Mouse (Mus musculus) myocyte (in vitro differentiated cells): ENCODE measurements at regions not wholly inside any gene's neighbourhood (a gene's known extent, or its start where the extent isn't known, plus 50 kb on each side); places are given as distances from the start of the nearest gene placed in this dataset.
"Not testable (repeated sequence)": the region's sequence is repeated elsewhere in the genome, so short reads cannot be mapped to it uniquely, and the experiment has no call there.

Experiments used
- H3K27me3 ChIP-seq: one replicate; pipeline ENCODE4 v1.6.1; 2011; ENCODE audit not compliant: control insufficient read depth, insufficient read depth, insufficient read length
- H3K36me3 ChIP-seq: one replicate; pipeline ENCODE4 v1.6.1; 2011; ENCODE audit not compliant: control insufficient read depth, insufficient read depth
- H3K4me2 ChIP-seq: one replicate; pipeline ENCODE4 v1.6.1; 2011; ENCODE audit warnings: low read depth, control low read depth
- H3K4me3 ChIP-seq: one replicate; pipeline ENCODE4 v1.5.1; 2011; ENCODE audit warnings: mild to moderate bottlenecking, control low read depth, moderate library complexity
- H3K79me2 ChIP-seq: one replicate; pipeline ENCODE4 v1.6.1; 2011; ENCODE audit not compliant: control insufficient read depth, insufficient read depth
- H3ac ChIP-seq: one replicate; pipeline ENCODE4 v1.6.1; 2011; ENCODE audit not compliant: control insufficient read depth, insufficient read length
- CEBPB ChIP-seq: IDR thresholded peaks from 2 replicates; pipeline ENCODE4 v1.6.1; 2011; ENCODE audit warnings: mild to moderate bottlenecking, moderate library complexity; ENCODE audit not compliant: poor library complexity, insufficient read depth, severe bottlenecking
- E2F4 ChIP-seq: IDR thresholded peaks from one replicate; pipeline ENCODE4 v1.6.1; 2011; ENCODE audit warnings: mild to moderate bottlenecking, control low read depth, moderate library complexity; ENCODE audit not compliant: insufficient read depth
- MAX ChIP-seq: IDR thresholded peaks from one replicate; pipeline ENCODE4 v1.6.1; 2011; ENCODE audit warnings: low read depth, mild to moderate bottlenecking, control low read depth
- MYOD1 ChIP-seq, 3 experiments: IDR thresholded peaks; one replicate each; pipeline ENCODE4 v1.6.1; 2011; ENCODE audit warnings: control low read depth in 2 of 3, low read depth in 2 of 3, mild to moderate bottlenecking in 2 of 3, moderate library complexity in 1 of 3; ENCODE audit not compliant: insufficient read length in 2 of 3, control insufficient read depth in 1 of 3
- MYOG ChIP-seq, 3 experiments: IDR thresholded peaks; one replicate each; pipeline ENCODE4 v1.6.1; 2011; ENCODE audit warnings: control low read depth in 2 of 3, low read depth in 2 of 3, mild to moderate bottlenecking in 2 of 3; ENCODE audit not compliant: insufficient read length in 2 of 3, control insufficient read depth in 1 of 3, insufficient read depth in 1 of 3
- POLR2A ChIP-seq: IDR thresholded peaks from one replicate; pipeline ENCODE4 v1.6.1; 2011; ENCODE audit warnings: low read depth, mild to moderate bottlenecking, control low read depth, moderate library complexity; ENCODE audit not compliant: insufficient read length
- POLR2AphosphoS2 ChIP-seq: IDR thresholded peaks from one replicate; pipeline ENCODE4 v1.6.1; 2011; ENCODE audit warnings: low read depth, control low read depth; ENCODE audit not compliant: insufficient read length
- REST ChIP-seq: IDR thresholded peaks from one replicate; pipeline ENCODE4 v1.6.1; 2011; ENCODE audit warnings: mild to moderate bottlenecking, control low read depth, moderate library complexity; ENCODE audit not compliant: insufficient read depth, insufficient read length
- TCF12 ChIP-seq: IDR thresholded peaks from one replicate; pipeline ENCODE4 v1.6.1; 2011; ENCODE audit warnings: mild to moderate bottlenecking, control low read depth; ENCODE audit not compliant: poor library complexity, insufficient read depth, severe bottlenecking
- TCF3 ChIP-seq: IDR thresholded peaks from one replicate; pipeline ENCODE4 v1.6.1; 2011; ENCODE audit warnings: low read depth, control low read depth; ENCODE audit not compliant: insufficient read length
- USF1 ChIP-seq: IDR thresholded peaks from one replicate; pipeline ENCODE4 v1.6.1; 2011; ENCODE audit warnings: low read depth, mild to moderate bottlenecking, control low read depth, moderate library complexity

DNA sequence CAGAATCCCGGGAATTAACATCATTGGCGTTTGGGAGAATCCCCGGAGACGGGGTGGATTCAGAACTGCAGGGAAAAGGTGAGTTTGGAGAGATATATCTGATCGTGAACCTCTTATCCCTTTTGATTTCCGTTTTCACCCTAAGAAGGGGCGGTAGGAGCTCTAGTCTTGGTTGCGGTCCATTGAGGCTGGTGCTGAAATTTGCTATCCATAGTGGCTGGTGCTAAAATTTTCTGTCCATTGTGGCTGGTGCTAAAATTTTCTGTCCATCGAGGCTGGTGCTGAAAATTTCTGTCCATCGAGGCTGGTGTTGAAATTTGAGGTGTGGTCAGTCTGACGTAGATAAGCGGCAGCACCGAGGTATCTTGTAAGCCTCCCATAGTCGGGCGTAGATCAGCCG lies 834.1 kb upstream of the Snrpn start:
- not testable (repeated sequence) for H3K4me3 ChIP-seq, H3K27me3 ChIP-seq, H3K36me3 ChIP-seq, H3K4me2 ChIP-seq, H3ac ChIP-seq, H3K79me2 ChIP-seq
- peak; percentile 69 for TF ChIP-seq REST

DNA sequence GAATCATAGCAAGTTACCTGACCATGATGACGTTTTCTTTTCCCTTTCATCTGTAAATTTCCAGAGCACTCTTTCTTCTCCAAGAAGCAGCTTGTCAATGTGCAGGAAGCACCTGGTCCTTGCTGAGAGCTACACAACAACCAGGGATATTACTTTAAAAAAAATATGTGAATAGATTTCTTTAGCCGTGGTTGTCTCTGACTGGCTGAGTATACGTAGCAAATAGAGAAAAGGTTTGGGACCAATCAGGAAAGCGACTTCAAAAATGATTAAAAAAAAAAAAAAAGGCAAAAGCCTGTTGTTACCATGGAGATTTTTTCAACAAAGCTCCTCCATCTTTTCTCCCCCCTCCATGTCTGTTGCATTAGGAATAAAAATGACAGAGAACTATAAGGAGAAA lies 821.2 kb upstream of the Snrpn start:
- H3K4me2 ChIP-seq, result no peak overlapping the region
- H3K4me3 ChIP-seq, result no peak overlapping the region
- no peak for TF ChIP-seq POLR2A
- TF ChIP-seq CEBPB, result no peak
- no peak for TF ChIP-seq MAX
- TF ChIP-seq REST, result no peak
- TF ChIP-seq TCF3, result no peak
- no peak for TF ChIP-seq MYOD1 (IDR thresholded peaks at IDR 0.05; ENCODE audit: control insufficient read depth in 1 of 3, insufficient read length in 2 of 3, low read depth in 2 of 3)
- TF ChIP-seq MYOG (IDR thresholded peaks at IDR 0.05; ENCODE audit: control insufficient read depth in 1 of 3, insufficient read depth in 1 of 3, insufficient read length in 2 of 3, low read depth in 2 of 3), result no peak
- TF ChIP-seq USF1, result no peak
- TF ChIP-seq TCF12, result no peak
- TF ChIP-seq E2F4, result no peak
- TF ChIP-seq POLR2AphosphoS2, result no peak
- H3K27me3 ChIP-seq, result no peaks in the 10 kb centered on the region
- no peaks in the 10 kb centered on the region for H3K79me2 ChIP-seq
- no peak overlapping the region for H3ac ChIP-seq
- H3K36me3 ChIP-seq, result no peaks in the 10 kb centered on the region

DNA sequence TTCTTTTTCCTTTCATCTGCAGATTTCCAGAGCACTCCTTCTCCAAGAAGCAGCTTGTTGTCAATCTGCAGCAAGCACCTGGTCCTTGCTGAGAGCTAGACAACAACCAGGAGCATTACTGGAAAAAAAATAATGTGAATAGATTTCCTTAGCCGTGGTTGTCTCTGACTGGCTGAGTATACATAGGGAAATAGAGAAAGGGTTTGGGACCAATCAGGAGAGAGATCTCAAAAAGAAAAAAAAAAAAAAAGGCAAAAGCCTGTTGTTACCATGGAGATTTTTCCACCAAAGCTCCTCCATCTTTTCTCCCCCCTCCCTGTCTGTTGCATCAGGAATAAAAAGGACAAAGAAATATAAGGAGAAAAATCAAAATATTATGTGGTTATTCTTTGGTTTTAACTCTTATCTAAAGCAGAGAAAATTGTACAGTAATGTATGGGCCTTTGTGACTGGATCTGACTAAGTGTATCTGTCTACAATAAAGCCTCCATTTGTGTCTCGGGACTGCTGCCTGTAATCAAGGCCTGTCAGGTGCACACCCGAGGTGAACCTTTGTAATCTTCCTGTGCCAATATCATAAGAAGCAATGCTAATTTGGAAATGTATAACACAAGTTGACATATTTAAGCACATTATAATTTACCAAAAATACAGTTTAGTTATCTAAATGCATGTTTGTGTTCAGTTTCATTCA lies 799.9 kb upstream of the Snrpn start:
- Histone ChIP-seq H3K4me3 (no peak overlapping the region), H3ac (no peak overlapping the region), H3K36me3 (no peaks in the 10 kb centered on the region), H3K4me2 (no peak overlapping the region), H3K79me2 (no peaks in the 10 kb centered on the region), H3K27me3 (no peaks in the 10 kb centered on the region)
- TF ChIP-seq CEBPB (no peak), MYOG (IDR thresholded peaks at IDR 0.05; ENCODE audit: control insufficient read depth in 1 of 3, insufficient read depth in 1 of 3, insufficient read length in 2 of 3, low read depth in 2 of 3) (no peak)
